Mouse (Mus musculus): ENCODE data around the gene Map3k13. TPM values are rescaled to one million over a fixed set of nuclear protein-coding genes. Genes with fewer than 3 reads are reported as not detected.

The Map3k13 gene
- polyA plus RNA-seq (2016; fragmentation: Nextera tagmentation; extraction: Ambion mirVana), result 1.2 and 1.8 TPM in 2 replicates

DNA sequence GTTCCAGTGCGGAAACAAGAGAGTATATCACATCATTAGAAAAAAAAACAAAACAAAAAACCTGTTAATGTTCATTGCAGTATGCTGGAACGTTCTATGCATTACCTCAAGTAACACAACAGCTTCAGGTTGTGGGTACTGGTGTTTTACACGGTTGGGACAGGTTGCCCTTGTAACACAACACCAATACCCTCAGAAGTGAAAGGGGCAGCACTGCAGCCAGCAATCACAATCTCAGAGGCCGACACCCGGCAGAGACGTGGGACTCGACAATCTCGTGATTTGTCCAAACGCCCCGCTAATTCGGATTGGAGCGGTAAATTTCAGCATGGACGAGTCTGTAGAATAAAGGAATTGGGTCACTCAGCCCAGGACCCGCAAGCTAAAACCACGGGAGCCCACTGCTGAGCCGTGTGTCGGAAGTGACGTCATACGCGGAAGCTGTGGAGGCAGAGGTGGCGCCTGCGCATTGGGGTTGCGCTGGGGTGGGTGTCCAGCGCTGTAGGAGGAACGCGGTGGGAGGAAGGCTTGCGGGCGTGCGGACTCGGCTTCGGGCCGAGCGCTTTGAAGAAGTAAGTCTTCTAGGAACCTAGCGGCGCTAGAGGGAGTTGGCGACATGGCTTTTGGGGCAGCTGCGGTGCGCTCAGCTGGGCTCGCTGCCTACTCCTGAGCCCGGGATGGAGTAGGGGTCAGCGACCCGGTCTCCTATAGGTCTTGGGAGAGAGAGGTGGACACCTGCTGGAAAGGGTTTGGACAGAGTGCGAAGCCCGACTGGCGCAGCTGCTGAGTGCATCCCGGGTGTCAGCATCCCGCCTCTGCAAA, at the start of gene Map3k13:
Gene Map3k13, plus strand, starts transcription at position 472 of the 822 bp plus-strand sequence.
- H3K9me3 ChIP-seq (replicated peaks), result no peaks in the 10 kb centered on the region
- H3K27me3 ChIP-seq (ENCODE audit: low read depth, poor library complexity, severe bottlenecking), result no peaks in the 10 kb centered on the region
- H3K4me1 ChIP-seq, result peaks cover 16% of the 10 kb centered on the region
- H3K4me3 ChIP-seq, result peak within 1 kb of the TSS; percentile 72
- no peaks in the 10 kb centered on the region for H3K36me3 ChIP-seq
- peak within 1 kb of the TSS; percentile 86 for H3K27ac ChIP-seq
- DNase-seq (ENCODE audit: low spot score), result peak; percentile 99
- WGBS, result 2% methylated on average over 47 of the region's 47 CpGs

DNA sequence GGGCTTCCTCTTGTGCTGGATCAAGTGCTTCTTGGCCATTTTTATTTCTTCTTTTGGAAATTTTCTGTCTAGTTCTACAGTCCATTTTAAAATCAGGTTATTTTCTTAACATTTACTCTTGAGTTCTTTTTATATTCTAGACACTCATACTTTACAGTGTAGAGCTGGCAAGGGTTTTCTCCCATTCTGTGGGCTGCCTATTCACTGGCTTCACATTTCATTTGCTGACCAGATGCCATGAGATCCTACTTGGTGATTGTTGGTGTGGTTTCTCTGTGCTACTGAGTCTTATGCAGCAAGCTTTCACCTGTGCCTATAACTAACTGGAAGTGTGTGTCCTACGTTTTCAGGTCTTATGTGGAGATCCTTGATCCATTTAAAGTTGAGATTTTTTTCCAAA, 35.7 kb upstream of the Map3k13 start:
- Histone ChIP-seq H3K36me3 (no peaks in the 10 kb centered on the region), H3K27me3 (ENCODE audit: low read depth, poor library complexity, severe bottlenecking) (no peaks in the 10 kb centered on the region), H3K27ac (no peak overlapping the region), H3K9me3 (replicated peaks) (no peaks in the 10 kb centered on the region), H3K4me1 (no peaks in the 10 kb centered on the region), H3K4me3 (no peak overlapping the region)
- WGBS, result 88% methylated on average over 1 of the region's 1 CpGs
- DNase-seq (ENCODE audit: low spot score), result no peak

DNA sequence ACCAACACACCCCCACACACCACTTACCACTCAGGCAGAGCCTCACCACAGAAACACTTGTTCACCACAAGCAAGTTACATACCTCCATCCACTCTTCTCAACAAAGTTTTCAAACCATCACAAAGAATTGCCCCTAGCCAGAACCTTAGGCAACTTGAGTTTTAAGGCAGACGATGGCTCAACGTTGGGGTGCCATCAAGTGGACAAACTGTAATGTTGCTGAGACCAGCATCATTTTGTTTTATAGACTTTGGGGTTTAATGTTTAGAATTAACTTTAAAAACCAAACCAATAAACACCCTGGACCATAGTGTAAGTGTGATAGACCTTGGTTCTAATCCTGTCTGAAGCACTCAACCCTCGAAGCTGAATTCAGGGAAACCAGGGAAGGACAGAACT, 25.9 kb upstream of the Map3k13 start:
- H3K36me3 ChIP-seq, result no peaks in the 10 kb centered on the region
- no peaks in the 10 kb centered on the region for H3K9me3 ChIP-seq (replicated peaks)
- WGBS, result 81% methylated on average over 3 of the region's 3 CpGs
- no peak for DNase-seq (ENCODE audit: low spot score)
- no peaks in the 10 kb centered on the region for H3K27me3 ChIP-seq (ENCODE audit: low read depth, poor library complexity, severe bottlenecking)
- H3K4me1 ChIP-seq, result no peaks in the 10 kb centered on the region
- no peak overlapping the region for H3K27ac ChIP-seq
- H3K4me3 ChIP-seq, result no peak overlapping the region

DNA sequence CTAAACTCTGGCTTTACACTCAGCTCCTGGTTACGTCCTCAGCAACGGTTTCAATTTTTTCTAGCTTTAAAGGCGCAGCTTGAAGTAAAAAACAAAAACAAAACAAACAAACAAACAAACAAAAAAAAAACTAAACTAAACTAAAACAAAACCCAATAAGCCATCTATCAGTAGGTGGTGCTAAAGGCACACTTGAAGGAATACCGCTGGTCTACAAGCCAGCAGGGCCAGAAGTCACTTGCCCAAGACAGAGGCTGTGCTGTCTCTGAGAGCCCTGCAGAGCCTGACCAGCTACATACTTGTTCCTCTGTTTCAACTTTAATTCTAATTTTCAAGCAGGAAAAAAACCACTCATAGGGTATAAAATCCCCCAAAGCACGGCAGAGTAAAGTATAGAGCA, 24.5 kb upstream of the Map3k13 start:
- no peaks in the 10 kb centered on the region for H3K36me3 ChIP-seq
- H3K4me1 ChIP-seq, result no peaks in the 10 kb centered on the region
- no peak for DNase-seq (ENCODE audit: low spot score)
- H3K9me3 ChIP-seq (replicated peaks), result no peaks in the 10 kb centered on the region
- H3K27ac ChIP-seq, result no peak overlapping the region
- 69% methylated on average over 5 of the region's 5 CpGs for WGBS
- H3K4me3 ChIP-seq, result no peak overlapping the region
- no peaks in the 10 kb centered on the region for H3K27me3 ChIP-seq (ENCODE audit: low read depth, poor library complexity, severe bottlenecking)

DNA sequence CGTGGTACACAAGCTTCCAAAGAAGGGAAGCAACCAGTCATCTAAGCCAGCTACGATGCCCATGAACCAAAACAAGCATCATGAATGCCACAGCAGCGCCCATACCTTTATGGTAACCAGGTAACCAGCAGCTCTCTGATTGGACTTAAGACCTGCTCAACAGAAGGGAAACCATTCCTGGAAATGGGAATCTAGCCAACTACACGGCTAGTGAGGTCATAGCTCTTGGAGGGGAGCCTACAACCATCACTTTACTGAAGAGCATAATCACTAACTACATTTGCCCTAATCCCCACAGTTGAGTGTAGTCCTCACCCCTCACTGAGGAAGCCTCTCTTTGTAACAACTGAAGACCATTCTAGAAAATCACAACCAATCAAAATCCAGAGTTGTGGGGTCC, 19.4 kb upstream of the Map3k13 start:
- Histone ChIP-seq H3K9me3 (replicated peaks) (no peaks in the 10 kb centered on the region), H3K27me3 (ENCODE audit: low read depth, poor library complexity, severe bottlenecking) (no peaks in the 10 kb centered on the region), H3K4me3 (no peak overlapping the region), H3K4me1 (no peaks in the 10 kb centered on the region), H3K36me3 (no peaks in the 10 kb centered on the region), H3K27ac (no peak overlapping the region)
- DNase-seq (ENCODE audit: low spot score), result no peak
- WGBS, result 89% methylated on average over 4 of the region's 4 CpGs

DNA sequence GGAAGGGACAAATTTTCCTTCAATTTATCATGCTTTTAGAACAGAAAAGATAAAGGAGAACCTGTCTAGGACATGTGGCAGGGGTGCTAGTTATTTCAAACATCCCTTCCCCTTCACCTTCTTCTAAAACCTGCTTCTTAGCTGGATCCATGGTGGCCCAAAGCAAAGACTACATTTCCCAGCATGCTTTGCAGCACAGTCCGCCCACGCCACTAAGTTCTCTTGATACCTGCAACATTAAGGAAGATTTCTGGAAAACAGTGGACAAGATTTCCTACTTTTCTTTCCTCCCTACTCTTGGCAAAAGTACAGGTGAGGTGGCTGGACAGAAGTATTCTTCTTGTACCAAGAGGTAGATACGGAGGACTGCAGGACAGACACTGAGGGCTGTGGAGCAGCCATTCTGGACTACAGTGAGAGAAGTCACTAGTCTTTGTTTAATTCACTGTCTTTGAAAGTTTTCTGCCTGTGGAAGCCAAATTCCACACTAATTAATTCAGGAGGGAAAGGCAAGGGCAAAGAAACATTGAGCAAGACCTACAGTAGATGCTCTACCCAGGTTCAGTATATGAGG, 15.8 kb upstream of the Map3k13 start:
- no peak for DNase-seq (ENCODE audit: low spot score)

DNA sequence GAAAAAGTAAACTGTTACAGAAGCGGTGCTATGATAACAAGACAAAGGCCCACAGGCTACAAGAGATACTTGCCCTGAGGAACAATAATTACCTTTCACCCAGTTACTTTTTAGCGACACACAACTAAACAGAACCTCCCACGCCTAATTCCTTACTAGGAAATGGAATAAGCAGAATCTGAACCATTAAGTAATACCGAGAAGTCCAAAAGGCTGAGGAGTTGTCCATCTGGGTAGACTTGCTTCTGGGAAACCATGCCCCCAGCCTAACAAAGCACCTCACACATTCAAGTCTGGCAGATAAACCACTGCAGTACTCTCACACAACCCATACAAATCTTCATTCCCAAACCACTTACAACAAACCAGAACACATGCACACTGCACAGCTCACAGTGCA, 15.0 kb upstream of the Map3k13 start:
- Histone ChIP-seq H3K4me1 (no peaks in the 10 kb centered on the region), H3K4me3 (no peak overlapping the region), H3K9me3 (replicated peaks) (no peaks in the 10 kb centered on the region), H3K36me3 (no peaks in the 10 kb centered on the region), H3K27me3 (ENCODE audit: low read depth, poor library complexity, severe bottlenecking) (no peaks in the 10 kb centered on the region), H3K27ac (no peak overlapping the region)
- 90% methylated on average over 4 of the region's 4 CpGs for WGBS
- no peak for DNase-seq (ENCODE audit: low spot score)

More for the DNA sequence above, 15.8 kb upstream of the Map3k13 start:
- WGBS, result 50% methylated on average over 3 of the region's 3 CpGs
- Histone ChIP-seq H3K36me3 (no peaks in the 10 kb centered on the region), H3K4me1 (no peaks in the 10 kb centered on the region), H3K27ac (no peak overlapping the region), H3K4me3 (peak overlapping the region; percentile 32), H3K9me3 (replicated peaks) (no peaks in the 10 kb centered on the region), H3K27me3 (ENCODE audit: low read depth, poor library complexity, severe bottlenecking) (no peaks in the 10 kb centered on the region)

DNA sequence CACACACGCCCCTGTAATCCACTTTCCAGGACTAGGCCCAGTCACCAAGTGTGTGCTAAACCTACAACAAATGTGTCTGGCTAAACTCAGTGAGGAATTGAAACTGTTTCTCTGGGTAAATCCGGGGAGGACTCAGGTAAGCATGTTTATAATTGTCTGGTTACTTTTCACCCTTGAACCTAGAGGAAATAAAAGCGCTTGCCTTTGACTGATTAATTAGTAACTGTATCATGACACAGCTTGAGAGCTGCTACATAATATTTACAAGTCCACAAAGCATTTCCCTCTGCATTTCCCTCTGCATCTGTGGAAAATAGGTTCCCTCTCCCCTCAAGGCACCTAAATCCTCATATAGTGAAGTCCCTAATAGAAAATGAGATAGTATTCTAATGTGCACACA, 12.9 kb upstream of the Map3k13 start:
- WGBS, result 79% methylated on average over 3 of the region's 3 CpGs
- no peaks in the 10 kb centered on the region for H3K27me3 ChIP-seq (ENCODE audit: low read depth, poor library complexity, severe bottlenecking)
- H3K27ac ChIP-seq, result no peak overlapping the region
- no peak overlapping the region for H3K4me3 ChIP-seq
- H3K36me3 ChIP-seq, result no peaks in the 10 kb centered on the region
- no peaks in the 10 kb centered on the region for H3K9me3 ChIP-seq (replicated peaks)
- H3K4me1 ChIP-seq, result no peaks in the 10 kb centered on the region
- no peak for DNase-seq (ENCODE audit: low spot score)

DNA sequence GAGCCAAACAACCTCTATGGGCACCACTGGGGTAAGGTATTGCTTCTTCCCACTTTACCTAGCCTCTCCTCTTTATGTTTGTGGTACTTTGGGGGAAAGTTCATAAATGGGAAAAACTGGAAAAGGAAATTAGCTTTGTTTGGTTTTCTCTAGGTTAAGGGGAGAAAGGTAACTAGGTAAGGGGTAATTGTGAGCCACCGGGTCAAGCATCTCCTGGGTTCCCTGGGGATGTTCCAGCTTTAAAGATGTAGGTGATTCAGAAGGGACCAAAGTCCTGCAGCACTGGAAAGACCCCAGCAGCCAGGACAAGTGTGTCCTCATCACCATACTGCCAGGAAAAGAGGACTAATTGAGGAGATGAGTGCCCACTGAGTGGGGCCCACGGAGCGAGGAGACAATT, 12.3 kb upstream of the Map3k13 start:
- no peak for DNase-seq (ENCODE audit: low spot score)
- Histone ChIP-seq H3K27me3 (ENCODE audit: low read depth, poor library complexity, severe bottlenecking) (no peaks in the 10 kb centered on the region), H3K4me1 (no peaks in the 10 kb centered on the region), H3K36me3 (no peaks in the 10 kb centered on the region), H3K4me3 (no peak overlapping the region), H3K9me3 (replicated peaks) (no peaks in the 10 kb centered on the region), H3K27ac (no peak overlapping the region)
- WGBS, result 87% methylated on average over 3 of the region's 3 CpGs

DNA sequence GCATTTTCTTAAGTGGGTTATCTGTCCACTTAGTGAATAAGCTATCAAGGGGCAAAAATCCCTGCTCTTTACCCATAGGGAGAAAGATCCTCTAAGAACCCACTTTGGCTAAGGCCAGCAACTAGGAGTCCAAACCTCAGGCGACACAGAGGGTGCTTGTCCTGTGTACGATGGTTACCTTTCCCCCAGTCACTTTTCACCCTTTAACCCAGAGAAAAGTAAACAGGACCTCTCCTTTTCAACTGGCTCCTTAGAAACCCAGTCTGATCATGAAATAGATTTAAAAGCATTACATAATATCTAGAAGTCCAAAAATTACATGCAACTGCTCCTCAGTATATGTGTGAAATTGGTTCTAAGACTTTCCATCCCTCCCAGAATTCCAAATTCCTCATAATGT, 11.3 kb upstream of the Map3k13 start:
- Histone ChIP-seq H3K9me3 (replicated peaks) (no peaks in the 10 kb centered on the region), H3K4me1 (peaks cover 7% of the 10 kb centered on the region), H3K27me3 (ENCODE audit: low read depth, poor library complexity, severe bottlenecking) (no peaks in the 10 kb centered on the region), H3K27ac (no peak overlapping the region), H3K36me3 (no peaks in the 10 kb centered on the region), H3K4me3 (no peak overlapping the region)
- no peak for DNase-seq (ENCODE audit: low spot score)
- 78% methylated on average over 2 of the region's 2 CpGs for WGBS

DNA sequence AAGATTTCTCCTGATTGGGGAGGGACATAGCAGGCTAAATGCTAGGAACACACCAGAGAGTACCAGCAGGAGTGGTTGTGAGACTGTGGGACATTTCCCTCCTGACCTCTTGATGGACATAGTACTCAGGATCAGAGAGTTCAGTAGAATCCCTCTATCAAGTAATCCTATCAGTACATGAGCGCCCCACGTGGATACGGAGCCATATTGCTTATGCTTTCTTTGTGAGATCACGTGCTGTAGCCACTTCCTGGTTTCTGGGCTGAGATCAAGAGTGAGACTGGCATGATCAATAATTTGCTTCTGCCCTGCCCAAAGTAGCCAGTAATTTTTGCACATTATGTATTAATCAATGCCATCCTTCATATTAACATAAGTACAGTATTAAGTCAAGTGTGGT, 9.1 kb upstream of the Map3k13 start:
- H3K36me3 ChIP-seq, result no peaks in the 10 kb centered on the region
- H3K27me3 ChIP-seq (ENCODE audit: low read depth, poor library complexity, severe bottlenecking), result no peaks in the 10 kb centered on the region
- peaks cover 11% of the 10 kb centered on the region for H3K4me1 ChIP-seq
- no peak overlapping the region for H3K4me3 ChIP-seq
- 78% methylated on average over 4 of the region's 4 CpGs for WGBS
- no peaks in the 10 kb centered on the region for H3K9me3 ChIP-seq (replicated peaks)
- H3K27ac ChIP-seq, result no peak overlapping the region
- no peak for DNase-seq (ENCODE audit: low spot score)

DNA sequence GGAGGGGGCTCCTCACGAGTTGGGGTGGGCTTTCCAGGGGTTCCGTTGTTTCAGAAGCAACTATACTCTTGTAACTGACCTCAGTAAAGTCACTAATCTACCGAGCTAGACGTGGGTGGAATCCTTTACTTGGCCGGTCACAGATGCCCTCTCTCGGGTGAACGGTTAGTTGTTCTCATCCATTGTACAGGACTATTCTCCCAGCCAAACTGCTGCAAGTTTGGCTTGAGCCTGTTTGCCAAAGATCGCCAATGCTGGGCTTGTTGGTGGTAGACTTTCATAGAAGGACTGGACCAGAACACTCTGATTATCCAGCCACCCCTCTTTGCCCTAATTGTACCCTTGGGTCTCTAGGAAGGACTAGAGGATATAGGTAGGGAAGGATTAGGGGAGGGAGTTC, 7.8 kb upstream of the Map3k13 start:
- no peak overlapping the region for H3K27ac ChIP-seq
- DNase-seq (ENCODE audit: low spot score), result no peak
- no peaks in the 10 kb centered on the region for H3K36me3 ChIP-seq
- H3K4me3 ChIP-seq, result no peak overlapping the region
- peaks cover 11% of the 10 kb centered on the region for H3K4me1 ChIP-seq
- WGBS, result 90% methylated on average over 8 of the region's 8 CpGs
- H3K27me3 ChIP-seq (ENCODE audit: low read depth, poor library complexity, severe bottlenecking), result no peaks in the 10 kb centered on the region
- H3K9me3 ChIP-seq (replicated peaks), result no peaks in the 10 kb centered on the region

DNA sequence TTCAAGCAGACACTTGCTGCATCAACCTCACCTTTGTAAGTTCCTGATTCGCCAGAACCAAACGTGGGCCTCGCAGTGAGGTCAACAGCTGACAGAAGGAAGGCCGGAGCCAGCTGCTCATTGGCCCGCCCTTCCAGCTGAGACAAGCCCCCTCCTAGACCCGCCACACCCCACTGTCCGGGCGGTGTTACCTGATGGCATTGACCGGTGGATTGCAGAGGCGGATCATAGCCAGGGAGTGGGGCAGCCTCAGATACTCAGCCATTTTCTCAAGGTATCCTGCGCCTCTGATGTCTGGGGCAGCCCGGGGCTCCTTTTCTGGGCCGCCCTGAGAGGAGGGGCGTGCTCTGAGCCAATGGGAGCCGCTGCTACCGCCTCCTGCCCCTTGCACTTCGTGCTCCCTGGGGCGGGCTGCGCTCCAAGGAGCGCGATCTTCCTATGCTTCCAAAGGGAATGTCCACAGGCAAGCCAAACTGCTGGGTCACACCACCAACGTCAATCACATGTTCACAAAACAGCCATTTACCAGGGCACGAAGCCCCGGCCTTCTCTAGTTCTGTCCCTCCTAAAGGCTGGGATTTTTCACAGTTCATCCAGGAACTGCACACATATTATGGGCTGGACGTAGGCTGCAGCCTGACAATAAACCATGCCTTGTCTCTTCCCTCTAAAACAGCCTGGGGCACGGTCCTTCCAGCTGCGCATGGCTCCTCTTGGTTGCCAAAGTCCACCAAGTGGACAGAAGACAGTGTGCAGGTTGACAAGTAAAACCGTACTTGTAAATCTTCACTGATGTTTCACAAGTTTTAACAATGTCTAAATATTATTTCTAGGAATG, 6.4 kb upstream of the Map3k13 start, which contains the start of gene Ehhadh:
Gene Ehhadh, minus strand, starts transcription at position 292 of the 838 bp plus-strand sequence.
- H3K27me3 ChIP-seq (ENCODE audit: low read depth, poor library complexity, severe bottlenecking), result no peaks in the 10 kb centered on the region
- 10% methylated on average over 28 of the region's 28 CpGs for WGBS
- peak within 1 kb of the TSS; percentile 57 for H3K27ac ChIP-seq
- H3K4me3 ChIP-seq, result peak within 1 kb of the TSS; percentile 58
- DNase-seq (ENCODE audit: low spot score), result peak; percentile 73
- H3K9me3 ChIP-seq (replicated peaks), result no peaks in the 10 kb centered on the region
- H3K4me1 ChIP-seq, result peaks cover 11% of the 10 kb centered on the region
- no peaks in the 10 kb centered on the region for H3K36me3 ChIP-seq
